28 mouse cellular contexts compared by ENCODE assay signal in genomic region chr5:48483112-48483511, GRCm38 (mm10).
"Had no signal": no experiment of that assay in that cellular context is flagged by ENCODE, and none has a peak within 500 bp of the region (broad histone marks: within the 10 kb centered on the region; RNA-seq: fewer than 3 reads in every experiment).

No protein-coding gene starts in this region.

- H3K4me3 ChIP-seq: embryonic facial prominence, embryonic 10.5 days; embryonic facial prominence, embryonic 12.5 days; embryonic facial prominence, embryonic 13.5 days; embryonic facial prominence, embryonic 15.5 days; erythroblast, embryonic 14.5 days; forebrain, embryonic 10.5 days; forebrain, embryonic 12.5 days; forebrain, embryonic 13.5 days; forebrain, embryonic 15.5 days; gastrocnemius, adult 2 months; heart, adult 2 months had no signal

- H3K9me3 ChIP-seq: embryonic facial prominence, embryonic 10.5 days; embryonic facial prominence, embryonic 12.5 days; embryonic facial prominence, embryonic 13.5 days; embryonic facial prominence, embryonic 15.5 days; forebrain, embryonic 10.5 days; forebrain, embryonic 12.5 days; forebrain, embryonic 13.5 days; forebrain, embryonic 15.5 days had no signal

- H3K4me1 ChIP-seq: embryonic facial prominence, embryonic 10.5 days; embryonic facial prominence, embryonic 12.5 days; embryonic facial prominence, embryonic 13.5 days; embryonic facial prominence, embryonic 15.5 days; forebrain, embryonic 10.5 days; forebrain, embryonic 12.5 days; forebrain, embryonic 13.5 days; forebrain, embryonic 15.5 days had no signal

- H3K36me3 ChIP-seq: embryonic facial prominence, embryonic 10.5 days; embryonic facial prominence, embryonic 12.5 days; embryonic facial prominence, embryonic 13.5 days; embryonic facial prominence, embryonic 15.5 days; forebrain, embryonic 10.5 days; forebrain, embryonic 12.5 days; forebrain, embryonic 15.5 days had no signal

- DNase-seq: cerebellum, adult 8-10 months; cerebellum, adult 9-10 months; cerebellum, adult 9-11 months; cerebellum, postnatal 10 days; cerebellum, postnatal 14 days; cerebellum, postnatal 25 days; cerebellum, postnatal 36 days; embryo, embryonic 11 days; forebrain, postnatal 0 days; gastrocnemius, adult 2 months; gastrocnemius, postnatal 10 days; gastrocnemius, postnatal 14 days; gastrocnemius, postnatal 25 days; gastrocnemius, postnatal 36 days; heart, adult 11 months; heart, adult 18-20 months; heart, adult 2 months had no signal

- H3K4me2 ChIP-seq: embryonic facial prominence, embryonic 12.5 days; embryonic facial prominence, embryonic 13.5 days; embryonic facial prominence, embryonic 15.5 days; forebrain, embryonic 12.5 days; forebrain, embryonic 13.5 days; forebrain, embryonic 15.5 days had no signal

- H3K27me3 ChIP-seq: embryonic facial prominence, embryonic 12.5 days; embryonic facial prominence, embryonic 13.5 days; embryonic facial prominence, embryonic 15.5 days; forebrain, embryonic 12.5 days; forebrain, embryonic 13.5 days; forebrain, embryonic 15.5 days had no signal

- H3K27ac ChIP-seq: embryonic facial prominence, embryonic 10.5 days; embryonic facial prominence, embryonic 12.5 days; embryonic facial prominence, embryonic 13.5 days; embryonic facial prominence, embryonic 15.5 days; forebrain, embryonic 10.5 days; forebrain, embryonic 12.5 days; forebrain, embryonic 13.5 days; forebrain, embryonic 15.5 days; gastrocnemius, adult 2 months; heart, adult 2 months had no signal

- ATAC-seq: forebrain, embryonic 13.5 days; forebrain, embryonic 14.5 days; forebrain, embryonic 15.5 days; forebrain, embryonic 16.5 days; forebrain, postnatal 0 days had no signal

- H3K9ac ChIP-seq: embryonic facial prominence, embryonic 12.5 days; embryonic facial prominence, embryonic 13.5 days; embryonic facial prominence, embryonic 15.5 days; forebrain, embryonic 12.5 days; forebrain, embryonic 13.5 days; forebrain, embryonic 15.5 days; forebrain, postnatal 0 days had no signal
